Mouse (Mus musculus) liver, adult 2 months (tissue): ENCODE data around the gene Rln3.

Experiments used
- CTCF ChIP-seq: fragments of 200-500 bp; IDR thresholded peaks from 2 replicates; pipeline ENCODE4 v1.5.1; 2011; ENCODE audit warnings: low read depth, low read length, control low read depth
- POLR2A ChIP-seq: fragments of 200-500 bp; IDR thresholded peaks from 2 replicates; pipeline ENCODE4 v1.6.1; 2011; ENCODE audit warnings: low read length, control low read depth; ENCODE audit not compliant: insufficient read depth; ENCODE audit errors: extremely low read depth

DNA sequence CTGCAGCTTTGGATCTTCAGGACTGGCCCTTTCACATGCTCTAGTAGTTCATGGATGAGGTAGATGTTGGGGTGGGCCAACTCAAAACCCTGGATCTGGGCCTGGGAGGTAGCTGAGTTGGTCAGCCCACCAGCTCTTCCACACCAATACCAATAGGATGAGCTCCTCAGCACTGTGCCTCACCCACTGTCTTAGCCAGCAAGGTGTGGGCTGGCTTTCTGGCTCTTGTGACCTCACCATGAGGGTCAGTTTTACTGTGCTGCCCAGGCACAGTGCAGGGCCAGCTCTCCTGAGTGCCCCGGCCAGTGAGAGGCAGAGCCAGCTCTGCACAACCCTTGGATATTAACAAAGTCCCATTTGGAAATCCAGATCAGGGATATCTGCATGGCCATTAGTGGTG is 13.0 kb upstream of the Rln3 start:
- no peak for TF ChIP-seq CTCF
- no peak for TF ChIP-seq POLR2A
